Mouse (Mus musculus) lung, embryonic 16.5 days (tissue): ENCODE results near the gene Zer1. TPM values are rescaled to one million over a fixed set of nuclear protein-coding genes. Genes with fewer than 3 reads are reported as not detected.

Experiments used
- ATAC-seq: fragments of 200-750 bp; cut with Nextera tagmentation; 2 replicates; pipeline ENCODE4 v1.8.0; 2017; ENCODE audit warnings: low read depth, mild to moderate bottlenecking, moderate library complexity
- H3K27ac ChIP-seq: fragments of 300-500 bp; sonication (generic); 2 replicates; pipeline ENCODE4 v1.5.1; 2014; ENCODE audit warnings: mild to moderate bottlenecking, control low read depth, low read length
- H3K27me3 ChIP-seq: fragments of 300-500 bp; sonication (generic); 2 replicates; pipeline ENCODE4 v1.6.1; 2014; ENCODE audit warnings: low read depth, low read length, mixed read lengths; ENCODE audit not compliant: control insufficient read depth, insufficient read depth
- H3K36me3 ChIP-seq: fragments of 300-500 bp; sonication (generic); 2 replicates; pipeline ENCODE4 v1.6.1; 2014; ENCODE audit warnings: low read length; ENCODE audit not compliant: control insufficient read depth, insufficient read depth
- H3K4me1 ChIP-seq: fragments of 300-500 bp; sonication (generic); replicated peaks from 2 replicates; pipeline ENCODE4 v1.6.1; 2014; ENCODE audit warnings: low read length, mixed read lengths; ENCODE audit not compliant: control insufficient read depth, insufficient read depth
- H3K4me2 ChIP-seq: fragments of 300-500 bp; sonication (generic); 2 replicates; pipeline ENCODE4 v1.6.1; 2014; ENCODE audit warnings: low read depth, low read length, control low read depth
- H3K4me3 ChIP-seq: fragments of 300-500 bp; sonication (generic); 2 replicates; pipeline ENCODE4 v1.5.1; 2014; ENCODE audit warnings: mild to moderate bottlenecking, low read length, control low read depth
- H3K9ac ChIP-seq: fragments of 300-500 bp; sonication (generic); 2 replicates; pipeline ENCODE4 v1.6.1; 2014; ENCODE audit warnings: low read length, control low read depth
- H3K9me3 ChIP-seq: fragments of 300-500 bp; sonication (generic); 2 replicates; pipeline ENCODE4 v1.6.1; 2016; ENCODE audit warnings: low read length; ENCODE audit not compliant: control insufficient read depth
- WGBS: fragments of 180-500 bp; shearing (Covaris S2); extraction: QIAGEN DNeasy Blood & Tissue Kit; methylation state at CpG from one replicate; pipeline ENCODE4 v1.1.7; 2014; 5-methylcytosine and 5-hydroxymethylcytosine counted together
- polyA plus RNA-seq: library from polyadenylated mRNA; unstranded; fragments of >200 nt; fragmentation: Nextera tagmentation; extraction: Ambion mirVana; gene quantifications from 2 replicates; pipeline ENCODE4 v1.2.1, GENCODE M21; 2015

Gene Zer1
- polyA plus RNA-seq, 1 experiment from 2014 or later: 6.1 TPM

DNA sequence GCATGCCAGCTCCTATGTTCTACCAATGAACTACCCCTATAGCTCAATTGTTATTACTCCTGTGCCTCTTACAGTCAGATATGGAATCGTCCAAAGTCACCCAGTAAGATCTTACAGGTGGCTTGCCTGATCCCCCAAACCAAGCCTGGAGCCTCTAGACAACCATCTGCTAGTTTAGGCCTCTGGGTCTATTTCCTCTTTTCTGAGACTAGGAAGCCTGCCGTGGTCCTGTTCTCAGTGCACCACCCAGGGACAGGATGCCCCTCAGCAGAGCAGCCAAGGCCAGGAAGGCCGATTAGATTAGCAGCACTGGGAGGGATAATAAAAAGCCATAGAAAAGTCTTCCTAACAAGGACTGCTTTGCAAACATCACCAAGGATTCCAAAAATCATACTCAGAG is 74.6 kb downstream of the Zer1 start:
- no peak for ATAC-seq
- 84% methylated on average over 3 of the region's 3 CpGs for whole genome bisulfite sequencing
- H3K27ac ChIP-seq: no peak overlapping the region
- H3K4me3 ChIP-seq: no peak overlapping the region
- no peaks in the 10 kb centered on the region; the same call in 1 of the 2 replicates for H3K27me3 ChIP-seq
- peaks cover 4% of the 10 kb centered on the region; the same call in 1 of the 2 replicates for H3K4me1 ChIP-seq
- H3K4me2 ChIP-seq: no peak overlapping the region
- H3K9ac ChIP-seq: no peak overlapping the region
- no peaks in the 10 kb centered on the region for H3K9me3 ChIP-seq
- no peaks in the 10 kb centered on the region; the same call in 1 of the 2 replicates for H3K36me3 ChIP-seq

DNA sequence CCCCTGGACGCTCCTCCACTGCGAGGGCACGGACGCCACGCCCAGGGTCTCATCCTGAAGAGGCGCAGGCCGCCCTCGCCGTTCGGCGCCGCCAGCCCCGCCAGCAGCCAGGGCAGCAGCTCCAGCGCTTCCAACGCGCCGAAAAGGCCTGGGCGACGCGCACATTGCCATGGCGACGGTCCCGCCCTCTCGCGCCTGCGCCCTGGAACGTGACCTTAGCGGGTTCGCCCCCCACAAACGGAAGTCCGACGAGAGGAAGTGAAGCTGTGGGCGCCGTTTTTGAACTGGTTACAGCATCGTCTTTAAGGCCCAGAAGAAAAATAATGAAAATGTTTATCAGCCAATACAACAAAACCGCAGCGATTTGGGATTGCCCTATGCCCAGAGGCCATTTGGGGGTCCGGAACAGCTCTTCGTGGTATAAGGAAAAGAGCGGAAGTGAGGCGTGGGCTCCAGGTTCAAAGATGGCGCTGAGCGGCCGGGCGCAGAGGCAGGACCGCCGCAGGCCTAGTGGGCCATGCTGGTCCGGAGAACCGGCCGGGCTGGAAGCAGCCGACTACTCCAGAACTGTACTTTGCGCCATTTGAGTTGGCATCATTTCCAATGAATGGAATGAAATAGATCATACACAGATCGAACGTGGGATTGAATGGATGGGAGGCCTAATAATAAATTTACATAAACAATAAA is 75.5 kb downstream of the Zer1 start, which contains the start of gene Wdr34:
Gene Wdr34 (minus strand): TSS at position 183 of the 690 bp plus-strand sequence.
- Histone ChIP-seq H3K4me3 (peak within 1 kb of the TSS; percentile 75), H3K36me3 (no peaks in the 10 kb centered on the region; the same call in 1 of the 2 replicates), H3K4me2 (peak within 1 kb of the TSS; percentile 71), H3K9ac (peak within 1 kb of the TSS; percentile 82), H3K27ac (peak within 1 kb of the TSS; percentile 77), H3K27me3 (no peaks in the 10 kb centered on the region; the same call in 1 of the 2 replicates), H3K4me1 (peaks cover 4% of the 10 kb centered on the region; the same call in 1 of the 2 replicates), H3K9me3 (no peaks in the 10 kb centered on the region)
- 1% methylated on average over 53 of the region's 54 CpGs for WGBS
- ATAC-seq: peak; percentile 98

- H3K27ac ChIP-seq: peak overlapping the region; percentile 77
- no peaks in the 10 kb centered on the region for H3K9me3 ChIP-seq
- H3K9ac ChIP-seq: peak overlapping the region; percentile 82
- ATAC-seq: no peak
- H3K4me2 ChIP-seq: peak overlapping the region; percentile 71
- 51% methylated on average over 11 of the region's 11 CpGs for WGBS
- no peaks in the 10 kb centered on the region; the same call in 1 of the 2 replicates for H3K36me3 ChIP-seq
- no peaks in the 10 kb centered on the region for H3K27me3 ChIP-seq
- peaks cover 4% of the 10 kb centered on the region; the same call in 1 of the 2 replicates for H3K4me1 ChIP-seq
- H3K4me3 ChIP-seq: peak overlapping the region; percentile 75
Observed at GRCm38 (mm10) chr2:30048101-30048501, 76.3 kb downstream of the Zer1 start.

Other genes starting within 250 kb of the Zer1 start
- 60.8 and 62.3 TPM in 2 replicates for gene Odf2, start 235.4 kb downstream of the Zer1 start, polyA plus RNA-seq
- gene Gle1, start 189.2 kb downstream of the Zer1 start, polyA plus RNA-seq: 70.4 and 70.9 TPM in 2 replicates
- 98.4 and 109 TPM in 2 replicates for gene Sptan1, start 159.0 kb downstream of the Zer1 start, polyA plus RNA-seq
- gene Wdr34, start 75.7 kb downstream of the Zer1 start, polyA plus RNA-seq: 29.4 and 32.9 TPM in 2 replicates
- 350 and 369 TPM in 2 replicates for gene Set, start 67.2 kb downstream of the Zer1 start, polyA plus RNA-seq
- 14.2 and 16.7 TPM in 2 replicates for gene Pkn3, start 46.9 kb downstream of the Zer1 start, polyA plus RNA-seq
- 32.0 and 33.5 TPM in 2 replicates for gene Zdhhc12, start 30.9 kb downstream of the Zer1 start, polyA plus RNA-seq
- gene Tbc1d13, start 9.2 kb upstream of the Zer1 start, polyA plus RNA-seq: 5.2 and 5.7 TPM in 2 replicates
- 12.0 and 13.3 TPM in 2 replicates for gene Endog, start 46.9 kb upstream of the Zer1 start, polyA plus RNA-seq
- 66.6 TPM in 2 replicates for gene Spout1, start 53.9 kb upstream of the Zer1 start, polyA plus RNA-seq
- gene Kyat1, start 81.3 kb upstream of the Zer1 start, polyA plus RNA-seq: 12.7 and 12.9 TPM in 2 replicates
- gene Lrrc8a, start 113.1 kb upstream of the Zer1 start, polyA plus RNA-seq: 41.9 and 42.0 TPM in 2 replicates
- 0.16 and 0.18 TPM in 2 replicates for gene Gm28035, start 116.0 kb upstream of the Zer1 start, polyA plus RNA-seq
- 7.4 and 8.2 TPM in 2 replicates for gene Phyhd1, start 141.6 kb upstream of the Zer1 start, polyA plus RNA-seq
- not detected in 2 replicates for gene Gm28038, start 156.5 kb upstream of the Zer1 start, polyA plus RNA-seq
- 30.3 and 31.4 TPM in 2 replicates for gene Dolk, start 161.7 kb upstream of the Zer1 start, polyA plus RNA-seq
- 30.5 and 33.6 TPM in 2 replicates for gene Nup188, start 161.8 kb upstream of the Zer1 start, polyA plus RNA-seq
- gene Sh3glb2, start 234.8 kb upstream of the Zer1 start, polyA plus RNA-seq: 81.5 and 83.9 TPM in 2 replicates
- gene Miga2, start 239.6 kb upstream of the Zer1 start, polyA plus RNA-seq: 23.4 and 24.8 TPM in 2 replicates